Mouse (Mus musculus): ENCODE results near the gene Serpina1e.

Gene Serpina1e

GRCm38 (mm10) chr12:103958798-103959197 lies at the start of gene Serpina1e:
TSS of gene Serpina1e (minus strand) at chr12:103958975.
- no peak for DNase-seq (ENCODE audit: low spot score in 2 of 2)

GRCm38 (mm10) chr12:104004689-104005088 lies 45.9 kb upstream of the Serpina1e start:
- DNase-seq (ENCODE audit: low spot score in 2 of 2): no peak

- no peak for DNase-seq (ENCODE audit: low spot score in 2 of 2)
These were observed 44.5 kb upstream of the Serpina1e start for GRCm38 (mm10) chr12:104003238-104003612.

- DNase-seq (ENCODE audit: low spot score in 2 of 2): no peak
These were observed 43.9 kb upstream of the Serpina1e start for GRCm38 (mm10) chr12:104002569-104003237.

GRCm38 (mm10) chr12:104000594-104000993 lies 41.8 kb upstream of the Serpina1e start:
- DNase-seq (ENCODE audit: low spot score in 2 of 2): no peak

GRCm38 (mm10) chr12:103999611-104000010 lies 40.8 kb upstream of the Serpina1e start:
- DNase-seq (ENCODE audit: low spot score in 2 of 2): no peak

- no peak for DNase-seq (ENCODE audit: low spot score in 2 of 2)
These were observed 37.7 kb upstream of the Serpina1e start for GRCm38 (mm10) chr12:103996513-103996912.

GRCm38 (mm10) chr12:103995292-103996072 lies 36.7 kb upstream of the Serpina1e start:
- DNase-seq (ENCODE audit: low spot score in 2 of 2): peak in 1 of 2 experiments; percentile 29

- no peak for DNase-seq (ENCODE audit: low spot score in 2 of 2)
These were observed 34.2 kb upstream of the Serpina1e start for GRCm38 (mm10) chr12:103992945-103993344.

GRCm38 (mm10) chr12:103989857-103990256 lies 31.1 kb upstream of the Serpina1e start, which contains the start of gene Serpina11:
TSS of gene Serpina11 (minus strand) at chr12:103989957.
- no peak for DNase-seq (ENCODE audit: low spot score in 2 of 2)

GRCm38 (mm10) chr12:103989514-103989767 lies 30.7 kb upstream of the Serpina1e start:
- DNase-seq (ENCODE audit: low spot score in 2 of 2): no peak

GRCm38 (mm10) chr12:103988754-103989513 lies 30.2 kb upstream of the Serpina1e start:
- DNase-seq (ENCODE audit: low spot score in 2 of 2): no peak

- DNase-seq (ENCODE audit: low spot score in 2 of 2): no peak
These were observed 27.1 kb upstream of the Serpina1e start for GRCm38 (mm10) chr12:103985868-103986267.

- no peak for DNase-seq (ENCODE audit: low spot score in 2 of 2)
These were observed 26.2 kb upstream of the Serpina1e start for GRCm38 (mm10) chr12:103984935-103985334.

GRCm38 (mm10) chr12:103981646-103982360 lies 23.0 kb upstream of the Serpina1e start:
- DNase-seq (ENCODE audit: low spot score in 2 of 2): no peak

GRCm38 (mm10) chr12:103978294-103978693 lies 19.5 kb upstream of the Serpina1e start:
- DNase-seq (ENCODE audit: low spot score in 2 of 2): no peak

GRCm38 (mm10) chr12:103977846-103978245 lies 19.1 kb upstream of the Serpina1e start:
- DNase-seq (ENCODE audit: low spot score in 2 of 2): no peak

- DNase-seq (ENCODE audit: low spot score in 2 of 2): no peak
These were observed 18.3 kb upstream of the Serpina1e start for GRCm38 (mm10) chr12:103977060-103977459.

- DNase-seq (ENCODE audit: low spot score in 2 of 2): no peak
These were observed 12.3 kb upstream of the Serpina1e start for GRCm38 (mm10) chr12:103971080-103971479.

GRCm38 (mm10) chr12:103969577-103970116 lies 10.9 kb upstream of the Serpina1e start:
- no peak for DNase-seq (ENCODE audit: low spot score in 2 of 2)

GRCm38 (mm10) chr12:103966761-103967160 lies 8.0 kb upstream of the Serpina1e start:
- no peak for DNase-seq (ENCODE audit: low spot score in 2 of 2)

- DNase-seq (ENCODE audit: low spot score in 2 of 2): no peak
These were observed 4.5 kb upstream of the Serpina1e start for GRCm38 (mm10) chr12:103963288-103963687.

Measured in spleen, postnatal 14 days (tissue).